Mouse (Mus musculus) large intestine, adult 2 months (tissue): ENCODE measurements around the gene Ggt6. TPM values are rescaled to one million over a fixed set of nuclear protein-coding genes. Genes with fewer than 3 reads are reported as not detected.

Source experiments
- polyA plus RNA-seq: library from polyadenylated mRNA; depleted of rRNA; stranded (reverse); fragments of >200 nt; gene quantifications from 2 replicates; pipeline ENCODE4 v1.2.3, GENCODE M21; 2012; rRNA removed

Gene Ggt6
- polyA plus RNA-seq, 1 experiment = 51.0 TPM

Other genes with a start within 250 kb of the Ggt6 start
- gene Gm43951, start 228.7 kb upstream of the Ggt6 start, polyA plus RNA-seq = 0.06 and 0.16 TPM in 2 replicates
- gene 4933427D14Rik, start 228.1 kb upstream of the Ggt6 start, polyA plus RNA-seq = 3.6 and 4.3 TPM in 2 replicates
- 159 and 188 TPM in 2 replicates for gene Txndc17, start 228.0 kb upstream of the Ggt6 start, polyA plus RNA-seq
- 5.4 and 5.5 TPM in 2 replicates for gene Med31, start 219.9 kb upstream of the Ggt6 start, polyA plus RNA-seq
- gene Slc13a5, start 168.3 kb upstream of the Ggt6 start, polyA plus RNA-seq = 0.07 TPM in 1 of 2 replicates, not detected in the other
- 24.7 and 29.9 TPM in 2 replicates for gene Xaf1, start 133.9 kb upstream of the Ggt6 start, polyA plus RNA-seq
- gene Fbxo39, start 121.1 kb upstream of the Ggt6 start, polyA plus RNA-seq = 0.05 TPM in 1 of 2 replicates, not detected in the other
- not detected in 2 replicates for gene Tekt1, start 73.1 kb upstream of the Ggt6 start, polyA plus RNA-seq
- gene Smtnl2, start 23.8 kb upstream of the Ggt6 start, polyA plus RNA-seq = 1.9 and 2.6 TPM in 2 replicates
- 34.1 and 39.2 TPM in 2 replicates for gene Mybbp1a, start 5.8 kb downstream of the Ggt6 start, polyA plus RNA-seq
- 15.1 and 42.2 TPM in 2 replicates for gene Spns2, start 54.4 kb downstream of the Ggt6 start, polyA plus RNA-seq
- 2.5 and 7.4 TPM in 2 replicates for gene Spns3, start 115.0 kb downstream of the Ggt6 start, polyA plus RNA-seq
- gene Ube2g1, start 171.8 kb downstream of the Ggt6 start, polyA plus RNA-seq = 4.6 and 8.1 TPM in 2 replicates